13 mouse cellular contexts compared by ENCODE assay signal in the genomic region with DNA sequence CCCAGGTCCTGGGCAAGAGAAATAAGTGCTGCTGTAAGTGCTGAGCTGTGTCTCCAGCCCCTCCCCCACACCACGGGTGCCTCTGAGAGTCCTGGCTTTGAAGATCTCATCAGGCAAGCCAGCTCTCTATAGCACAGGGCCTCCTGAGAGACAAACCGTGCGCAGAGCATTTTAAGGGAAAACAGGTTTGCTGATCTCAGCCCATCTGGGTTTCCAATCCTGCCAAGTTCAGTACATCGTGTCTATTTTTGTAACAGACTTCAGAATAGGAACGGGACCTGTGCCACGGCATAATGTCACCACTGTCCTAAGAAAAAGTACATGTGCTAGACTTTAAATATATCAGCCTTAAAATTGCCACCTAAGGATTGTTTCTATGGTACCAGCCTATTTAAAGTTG. TPM values are rescaled to one million over a fixed set of nuclear protein-coding genes. Genes with fewer than 3 reads are reported as not detected.
A peak's percentile ranks its signal among the peaks of the same experiment; 100 is the strongest.
DNase-seq lines count a peak whose midpoint lies in the region; ATAC-seq and TF ChIP-seq lines count a peak whose summit lies in the region.
"Had no signal": no experiment of that assay in that cellular context is flagged by ENCODE, and none has a peak within 500 bp of the region (broad histone marks: within the 10 kb centered on the region; RNA-seq: fewer than 3 reads in every experiment).

No protein-coding gene starts in this region.

- no peak for TF ChIP-seq CTCF in left cerebral cortex, adult 2 months (IDR thresholded peaks at IDR 0.05)

- H3K4me1 ChIP-seq in heart, embryonic 11.5 days (ENCODE audit: control insufficient read depth, insufficient read depth, low read length), result peaks cover 3% of the 10 kb centered on the region; the same call in 1 of the 2 replicates
- H3K4me1 ChIP-seq in hindbrain, embryonic 13.5 days (replicated peaks), result peaks cover 12% of the 10 kb centered on the region

- intact Hi-C loops in left cerebral cortex, adult 2 months (cut with DNase I), result loop anchor here (2.0 kb wide), 1 partner anchor 92 kb away; no protein-coding TSS in a partner anchor

- H3K27ac ChIP-seq in heart, embryonic 11.5 days (ENCODE audit: low read depth, low read length), result no peak overlapping the region
- peak overlapping the region; percentile 81 for H3K27ac ChIP-seq in left cerebral cortex, adult 2 months
- H3K27ac ChIP-seq in hindbrain, embryonic 13.5 days, result no peak overlapping the region
- H3K27ac ChIP-seq: embryonic facial prominence, embryonic 15.5 days; heart, embryonic 15.5 days; liver, embryonic 12.5 days had no signal

- H3K9me3 ChIP-seq in heart, embryonic 11.5 days (replicated peaks; ENCODE audit: control insufficient read depth, low read length), result no peaks in the 10 kb centered on the region
- H3K9me3 ChIP-seq in hindbrain, embryonic 13.5 days, result no peaks in the 10 kb centered on the region
- H3K9me3 ChIP-seq: embryonic facial prominence, embryonic 15.5 days; heart, embryonic 15.5 days; liver, embryonic 12.5 days had no signal

- 63% methylated on average over 6 of the region's 6 CpGs for WGBS in heart, embryonic 11.5 days (ENCODE audit: insufficient replicate concordance)
- 71% methylated on average over 6 of the region's 6 CpGs for WGBS in hindbrain, embryonic 13.5 days

- ATAC-seq in heart, embryonic 11.5 days (replicated peaks; ENCODE audit: insufficient number of reproducible peaks, low FRiP score, low TSS enrichment), result no peak
- ATAC-seq in frontal cortex, adult (ENCODE audit: low TSS enrichment), result peak; percentile 83
- ATAC-seq in hindbrain, embryonic 13.5 days (ENCODE audit: low FRiP score), result no peak
- ATAC-seq: liver, embryonic 12.5 days had no signal

- H3K4me3 ChIP-seq in heart, embryonic 11.5 days (ENCODE audit: low read depth, low read length), result no peak overlapping the region
- no peak overlapping the region for H3K4me3 ChIP-seq in left cerebral cortex, adult 2 months
- no peak overlapping the region for H3K4me3 ChIP-seq in hindbrain, embryonic 13.5 days
- H3K4me3 ChIP-seq: embryonic facial prominence, embryonic 15.5 days; heart, embryonic 15.5 days; liver, embryonic 12.5 days had no signal

- no peaks in the 10 kb centered on the region for H3K27me3 ChIP-seq in heart, embryonic 11.5 days (ENCODE audit: control insufficient read depth, insufficient read depth, low read length)
- H3K27me3 ChIP-seq in hindbrain, embryonic 13.5 days, result no peaks in the 10 kb centered on the region
- H3K27me3 ChIP-seq: embryonic facial prominence, embryonic 15.5 days; heart, embryonic 15.5 days; liver, embryonic 12.5 days had no signal

- H3K4me2 ChIP-seq in heart, embryonic 11.5 days, result no peak overlapping the region
- H3K4me2 ChIP-seq in hindbrain, embryonic 13.5 days, result no peak overlapping the region
- H3K4me2 ChIP-seq: embryonic facial prominence, embryonic 15.5 days; heart, embryonic 15.5 days; liver, embryonic 12.5 days had no signal

- no peaks in the 10 kb centered on the region for H3K36me3 ChIP-seq in heart, embryonic 11.5 days (ENCODE audit: control insufficient read depth, insufficient read depth, low read length)
- peaks cover under 1% of the 10 kb centered on the region; the same call in 1 of the 2 replicates for H3K36me3 ChIP-seq in hindbrain, embryonic 13.5 days
- H3K36me3 ChIP-seq: heart, embryonic 15.5 days had no signal

- DNase-seq in heart, postnatal 4 days, result peak; percentile 18
- peak; percentile 56 to 68 for DNase-seq in left cerebral cortex, adult 2 months (ENCODE audit: extremely low spot score in 1 of 2, low spot score in 2 of 2)
- DNase-seq in thymus, postnatal 4 days, result no peak
- no peak for DNase-seq in adrenal gland, adult 2 months
- DNase-seq: adrenal gland, postnatal 14 days; kidney, adult 2 months; thymus, postnatal 14 days had no signal

- no peak overlapping the region for H3K9ac ChIP-seq in heart, embryonic 11.5 days (ENCODE audit: low read depth, low read length)
- no peak overlapping the region for H3K9ac ChIP-seq in hindbrain, embryonic 13.5 days
- H3K9ac ChIP-seq: embryonic facial prominence, embryonic 15.5 days; heart, embryonic 15.5 days; liver, embryonic 12.5 days had no signal

RNA-seq across cellular contexts. Expression of a gene that starts 5.2 kb away (rescaled TPM):
- total RNA-seq in heart, postnatal 4 days (2021), result 10 to 100 TPM; 20.3 to 20.5 TPM
- polyA plus RNA-seq in heart, embryonic 11.5 days (2014; fragmentation: Nextera tagmentation; extraction: Ambion mirVana), result 13.7 and 15.9 TPM in 2 replicates
- total RNA-seq in left cerebral cortex, adult 2 months (2021), result 10 to 100 TPM; 43.0 to 45.0 TPM
- 32.2 and 33.7 TPM in 2 replicates for polyA plus RNA-seq in hindbrain, embryonic 13.5 days (2015; fragmentation: Nextera tagmentation; extraction: Ambion mirVana)
- total RNA-seq in adrenal gland, adult 2 months (2021), result 10 to 100 TPM; 30.3 to 38.7 TPM
- 36.6 and 38.1 TPM in 2 replicates for polyA plus RNA-seq in adrenal gland, adult 2 months (2012; rRNA removed)

RNA-seq across cellular contexts. Expression of a gene that starts 21.9 kb away (rescaled TPM):
- 10 to 100 TPM; 11.5 to 14.6 TPM for total RNA-seq in heart, postnatal 4 days (2021)
- polyA plus RNA-seq in heart, embryonic 11.5 days (2014; fragmentation: Nextera tagmentation; extraction: Ambion mirVana), result 24.5 and 27.3 TPM in 2 replicates
- total RNA-seq in left cerebral cortex, adult 2 months (2021), result 10 to 100 TPM; 23.1 to 29.9 TPM
- polyA plus RNA-seq in hindbrain, embryonic 13.5 days (2015; fragmentation: Nextera tagmentation; extraction: Ambion mirVana), result 53.6 and 60.2 TPM in 2 replicates
- total RNA-seq in adrenal gland, adult 2 months (2021), result 10 to 100 TPM; 20.1 to 68.5 TPM
- polyA plus RNA-seq in adrenal gland, adult 2 months (2012; rRNA removed), result 43.2 and 47.4 TPM in 2 replicates

RNA-seq across cellular contexts. Expression of a gene that starts 21.9 kb away (rescaled TPM):
- total RNA-seq in heart, postnatal 4 days (2021), result 10 to 100 TPM; 14.4 to 15.5 TPM
- 19.3 and 21.4 TPM in 2 replicates for polyA plus RNA-seq in heart, embryonic 11.5 days (2014; fragmentation: Nextera tagmentation; extraction: Ambion mirVana)
- total RNA-seq in left cerebral cortex, adult 2 months (2021), result 10 to 100 TPM; 26.9 to 38.3 TPM
- 40.3 and 43.2 TPM in 2 replicates for polyA plus RNA-seq in hindbrain, embryonic 13.5 days (2015; fragmentation: Nextera tagmentation; extraction: Ambion mirVana)
- 10 to 100 TPM; 19.9 to 61.1 TPM for total RNA-seq in adrenal gland, adult 2 months (2021)
- polyA plus RNA-seq in adrenal gland, adult 2 months (2012; rRNA removed), result 62.7 and 64.6 TPM in 2 replicates

RNA-seq across cellular contexts. Expression of a gene that starts 34.9 kb away (rescaled TPM):
- under 1 TPM in 1 of 2 experiments, not detected in 1; 0.11 TPM for total RNA-seq in heart, postnatal 4 days (2021)
- 0.25 and 0.40 TPM in 2 replicates for polyA plus RNA-seq in heart, embryonic 11.5 days (2014; fragmentation: Nextera tagmentation; extraction: Ambion mirVana)
- total RNA-seq in left cerebral cortex, adult 2 months (2021), result not detected
- 0.17 and 0.34 TPM in 2 replicates for polyA plus RNA-seq in hindbrain, embryonic 13.5 days (2015; fragmentation: Nextera tagmentation; extraction: Ambion mirVana)
- under 1 TPM in 1 of 2 experiments, not detected in 1; 0.14 TPM for total RNA-seq in adrenal gland, adult 2 months (2021)
- polyA plus RNA-seq in adrenal gland, adult 2 months (2012; rRNA removed), result not detected in 2 replicates
- total RNA-seq: adrenal gland, postnatal 14 days had no signal
- polyA plus RNA-seq: kidney, adult 2 months had no signal

RNA-seq across cellular contexts. Expression of a gene that starts 44.4 kb away (rescaled TPM):
- 10 to 100 TPM; 44.4 to 45.6 TPM for total RNA-seq in heart, postnatal 4 days (2021)
- 30.2 and 31.2 TPM in 2 replicates for polyA plus RNA-seq in heart, embryonic 11.5 days (2014; fragmentation: Nextera tagmentation; extraction: Ambion mirVana)
- total RNA-seq in left cerebral cortex, adult 2 months (2021), result 10 to 100 TPM; 37.5 to 41.9 TPM
- 26.9 and 30.0 TPM in 2 replicates for polyA plus RNA-seq in hindbrain, embryonic 13.5 days (2015; fragmentation: Nextera tagmentation; extraction: Ambion mirVana)
- 100 to 1,000 TPM; 154 to 322 TPM for total RNA-seq in adrenal gland, adult 2 months (2021)
- polyA plus RNA-seq in adrenal gland, adult 2 months (2012; rRNA removed), result 222 and 270 TPM in 2 replicates

Comparison
In these comparisons a context has a peak if more than half of its experiments do, and no peak if none do; other contexts are left out.
1. DNase-seq: peak in heart, postnatal 4 days (single experiment) and left cerebral cortex, adult 2 months (2 of 2); none in thymus, postnatal 4 days (single experiment) and adrenal gland, adult 2 months (single experiment).